Mouse (Mus musculus) spleen, adult 2 months (tissue): ENCODE measurements at regions not wholly inside any gene's neighbourhood (a gene's known extent, or its start where the extent isn't known, plus 50 kb on each side); places are given as distances from the start of the nearest gene placed in this dataset.

Experiments
- CTCF ChIP-seq: fragments of 200-500 bp; IDR thresholded peaks from 2 replicates; pipeline ENCODE4 v1.5.1; 2011; ENCODE audit warnings: mild to moderate bottlenecking, inconsistent platforms; ENCODE audit not compliant: insufficient read depth, insufficient read length, insufficient replicate concordance; ENCODE audit errors: extremely low read depth
- POLR2A ChIP-seq: fragments of 200-500 bp; IDR thresholded peaks from 2 replicates; pipeline ENCODE4 v1.6.1; 2011; ENCODE audit warnings: low read depth, low read length, inconsistent platforms

GRCm38 (mm10) chr2:51313414-51313813, 164.5 kb upstream of the Rnd3 start:
- TF ChIP-seq POLR2A (no peak), CTCF (no peak)
